Mouse (Mus musculus): ENCODE measurements around the gene Plcb4. TPM values are rescaled to one million over a fixed set of nuclear protein-coding genes. Genes with fewer than 3 reads are reported as not detected.

Gene Plcb4
- total RNA-seq (2021) = 10 to 100 TPM; 21.0 to 22.2 TPM

DNA sequence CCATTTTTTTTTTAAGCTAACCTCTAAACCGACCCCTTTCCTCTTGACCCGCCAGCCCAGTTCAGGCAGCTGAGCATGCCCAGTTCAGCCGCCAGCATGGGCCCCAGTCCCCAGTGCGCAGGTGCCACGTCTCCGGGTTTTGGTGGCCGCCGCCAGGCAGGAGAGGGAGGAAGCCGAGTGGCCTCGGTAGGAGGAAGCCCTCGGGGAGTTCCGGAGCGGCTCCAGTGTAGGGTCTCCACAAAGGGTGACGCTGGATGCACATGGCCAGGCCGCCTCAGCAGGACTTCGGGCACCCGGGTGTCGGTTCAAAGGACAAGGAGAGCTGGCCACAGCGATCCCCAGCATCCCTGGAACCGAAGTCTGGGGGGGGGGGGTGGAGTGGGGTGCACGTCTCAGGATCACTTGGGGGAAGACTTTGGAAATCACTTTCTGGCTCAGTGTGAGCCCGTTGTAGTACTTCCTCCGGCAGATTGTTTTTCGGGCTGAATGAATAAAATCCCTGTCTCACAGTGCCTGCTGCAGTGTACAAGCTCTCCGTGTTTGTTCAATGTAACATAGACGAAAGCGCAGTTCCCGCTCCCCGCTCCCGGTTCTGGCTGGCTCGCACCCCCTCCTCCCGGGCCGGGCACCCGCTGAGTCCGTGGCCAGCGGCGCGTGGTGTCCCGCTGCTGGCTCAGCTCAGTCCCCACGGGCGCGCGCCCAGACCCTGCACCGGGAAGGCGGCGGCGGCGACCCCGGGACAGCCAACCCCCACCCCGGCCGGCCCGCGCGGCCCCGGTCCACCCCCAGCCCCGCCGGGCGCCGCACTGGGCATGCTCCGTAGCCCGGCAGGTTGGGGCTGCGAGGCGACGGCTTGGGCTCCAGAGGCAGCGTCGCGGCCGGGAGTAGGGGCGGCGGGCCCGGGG, at the start of gene Plcb4:
Gene Plcb4, plus strand, starts transcription at position 526 of the 905 bp plus-strand sequence.
- DNase-seq = peak; percentile 72 to 79

- DNase-seq = no peak
Measured at GRCm38 (mm10) chr2:135614651-135615261, 44.1 kb upstream of the Plcb4 start.

DNA sequence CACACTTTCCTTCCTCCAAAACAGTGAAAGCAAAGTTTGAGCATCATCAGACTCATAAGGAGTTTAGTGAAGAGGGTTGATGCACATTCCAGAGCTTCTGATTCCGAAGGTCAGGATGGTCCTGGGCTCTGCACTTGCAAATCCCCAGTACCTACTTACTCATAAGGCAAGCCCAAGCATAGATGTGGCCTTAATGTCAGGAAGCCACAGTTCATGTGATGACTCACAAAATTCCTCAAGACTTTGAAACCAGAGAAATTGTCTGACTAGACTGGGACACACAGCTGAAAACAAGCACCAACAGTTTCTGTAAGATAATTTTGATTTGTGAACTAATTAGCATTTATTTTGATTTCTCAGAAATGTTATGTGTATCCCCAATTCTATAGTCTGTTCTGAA, 42.7 kb upstream of the Plcb4 start:
- DNase-seq = no peak

DNA sequence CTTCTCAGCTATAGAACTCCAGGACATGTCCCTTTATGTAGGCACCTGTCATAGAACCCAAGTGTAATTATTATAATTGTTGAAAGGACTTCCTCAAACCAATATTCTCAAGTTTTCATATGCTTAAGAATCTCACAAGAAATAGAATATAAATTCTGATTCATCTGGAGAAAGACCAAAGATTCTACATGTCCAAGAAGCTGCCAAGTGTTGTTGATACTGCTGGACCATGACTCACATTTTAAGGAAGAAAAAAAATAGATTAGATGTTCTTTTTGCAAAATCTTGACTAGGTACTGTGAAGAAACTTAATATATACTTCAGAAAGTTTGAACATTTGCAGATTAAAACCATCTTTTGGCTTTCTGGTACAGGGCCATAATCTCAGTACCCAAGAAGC, 40.3 kb upstream of the Plcb4 start:
- no peak for DNase-seq

GRCm38 (mm10) chr2:135619956-135620355, 38.9 kb upstream of the Plcb4 start:
- no peak for DNase-seq

GRCm38 (mm10) chr2:135627821-135628220, 31.0 kb upstream of the Plcb4 start:
- no peak for DNase-seq

GRCm38 (mm10) chr2:135637227-135637626, 21.6 kb upstream of the Plcb4 start:
- DNase-seq = no peak

DNA sequence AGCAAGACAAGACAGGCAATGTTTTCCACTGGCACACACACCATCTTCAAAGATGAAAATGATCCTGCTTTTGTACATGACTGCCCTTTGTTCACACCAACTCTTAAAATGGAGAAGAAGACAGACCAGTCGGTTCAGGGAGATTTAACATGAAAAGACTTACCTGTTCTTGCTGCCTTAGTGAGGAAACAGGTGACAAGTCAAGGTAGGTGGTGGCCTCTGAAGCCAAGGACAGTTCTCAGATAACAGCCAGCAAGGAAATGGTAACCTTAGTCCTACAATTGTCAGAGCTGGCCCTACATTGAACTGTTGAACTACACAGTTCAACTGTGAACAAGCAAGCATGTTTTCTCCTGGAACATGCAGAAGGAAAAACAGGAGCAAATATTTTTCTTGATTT, 17.8 kb upstream of the Plcb4 start:
- DNase-seq = no peak

GRCm38 (mm10) chr2:135641636-135642035, 17.2 kb upstream of the Plcb4 start:
- no peak for DNase-seq

DNA sequence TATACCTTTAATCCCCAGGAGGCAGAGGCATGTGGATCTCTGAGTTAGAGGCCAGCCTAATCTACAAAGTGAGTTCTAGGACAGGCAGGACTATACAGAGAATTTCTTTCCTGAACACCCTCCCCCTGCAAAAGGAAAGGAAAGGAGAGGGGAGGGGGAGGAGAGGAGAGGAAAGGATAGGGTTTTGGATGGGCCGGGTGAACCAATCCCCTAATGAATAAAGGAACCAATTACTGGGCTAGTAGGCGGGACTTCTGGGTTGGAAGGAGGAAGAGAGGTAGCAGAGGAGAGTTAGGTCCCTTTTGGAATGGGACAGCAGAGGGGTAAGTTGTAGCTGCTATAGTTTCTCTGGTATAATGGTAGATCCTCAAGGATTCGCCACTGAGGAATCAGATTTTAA, 12.6 kb upstream of the Plcb4 start:
- no peak for DNase-seq

DNA sequence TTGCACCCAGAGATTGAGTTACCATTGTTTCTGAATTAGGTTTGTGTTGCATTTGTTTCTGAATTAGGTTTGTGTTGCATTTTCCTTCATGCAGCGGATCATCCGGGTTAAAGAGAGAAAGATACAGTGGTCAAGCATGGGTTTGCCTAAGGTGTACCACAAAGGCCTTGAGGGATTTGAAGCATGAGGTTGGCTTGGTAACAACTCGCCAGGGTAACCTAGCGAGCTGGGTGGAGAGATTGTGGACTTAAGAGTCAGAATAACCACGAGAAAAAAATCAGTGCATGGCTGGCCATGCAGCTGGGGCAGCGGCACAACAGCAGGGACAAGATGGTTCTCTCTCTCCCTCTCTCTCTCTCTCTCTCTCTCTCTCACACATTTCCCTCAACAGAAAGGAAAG, 12.2 kb upstream of the Plcb4 start:
- DNase-seq = no peak

DNA sequence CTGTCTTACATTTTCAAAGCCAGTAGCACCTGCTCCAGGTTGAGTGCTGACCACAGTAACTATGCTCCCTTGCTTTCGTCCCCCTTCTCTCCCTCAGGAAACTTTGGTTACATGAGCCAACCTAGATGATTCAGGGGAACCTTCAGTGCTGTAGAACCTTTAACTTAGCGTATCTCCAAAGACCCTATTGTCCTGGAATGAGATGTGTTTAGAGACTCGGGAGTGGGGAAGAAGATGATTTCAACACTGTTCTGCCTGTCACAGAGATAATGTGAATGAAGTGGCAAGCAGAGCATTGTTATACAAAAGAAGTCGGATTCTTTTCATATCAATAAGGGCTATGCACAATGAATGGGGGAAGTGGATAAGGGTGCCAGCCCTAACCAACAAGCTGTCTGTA, 10.8 kb upstream of the Plcb4 start:
- DNase-seq = no peak

GRCm38 (mm10) chr2:135650885-135651284, 7.9 kb upstream of the Plcb4 start:
- no peak for DNase-seq

DNA sequence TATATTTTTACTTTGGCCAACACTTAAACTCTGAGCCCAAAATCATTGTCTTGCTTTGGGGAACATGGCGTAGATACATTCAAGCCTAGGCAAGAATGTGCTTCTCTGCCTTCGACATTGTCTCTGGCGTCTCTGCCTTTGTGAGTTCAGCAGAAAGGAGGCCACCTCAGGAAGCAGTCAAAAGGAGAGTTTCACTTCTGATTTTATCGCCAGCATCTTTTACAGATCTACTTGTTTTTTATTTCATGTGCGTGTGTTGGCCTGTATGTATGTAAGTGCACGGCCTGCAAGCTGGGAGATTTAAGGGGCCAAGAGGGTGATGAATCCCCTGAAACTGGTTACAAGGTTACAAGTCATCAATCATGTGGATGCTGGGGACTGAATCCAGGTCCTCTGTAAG, 6.8 kb upstream of the Plcb4 start:
- no peak for DNase-seq

DNA sequence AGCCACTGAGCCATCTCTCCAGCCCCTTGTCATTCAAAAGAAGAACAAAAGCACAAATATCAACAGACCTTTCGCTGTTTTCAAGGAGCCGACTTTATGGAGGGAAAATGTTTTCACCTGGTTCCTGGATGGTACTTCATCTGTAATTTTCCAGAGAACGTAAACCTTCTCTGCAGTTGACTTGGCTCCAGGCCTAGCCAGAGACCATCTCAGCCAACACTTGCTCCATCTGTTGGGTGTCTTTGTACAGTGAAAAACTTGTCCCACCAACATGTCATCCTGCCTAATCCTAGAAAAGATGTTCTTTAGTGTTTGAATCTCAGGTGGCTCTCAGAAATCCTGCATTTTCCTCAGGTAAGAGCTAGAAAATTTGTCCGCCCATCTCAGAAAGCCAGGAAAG, 6.4 kb upstream of the Plcb4 start:
- no peak for DNase-seq

GRCm38 (mm10) chr2:135655948-135656347, 2.9 kb upstream of the Plcb4 start:
- no peak for DNase-seq

- no peak for DNase-seq
Measured at GRCm38 (mm10) chr2:135656586-135656985, 2.2 kb upstream of the Plcb4 start.

DNA sequence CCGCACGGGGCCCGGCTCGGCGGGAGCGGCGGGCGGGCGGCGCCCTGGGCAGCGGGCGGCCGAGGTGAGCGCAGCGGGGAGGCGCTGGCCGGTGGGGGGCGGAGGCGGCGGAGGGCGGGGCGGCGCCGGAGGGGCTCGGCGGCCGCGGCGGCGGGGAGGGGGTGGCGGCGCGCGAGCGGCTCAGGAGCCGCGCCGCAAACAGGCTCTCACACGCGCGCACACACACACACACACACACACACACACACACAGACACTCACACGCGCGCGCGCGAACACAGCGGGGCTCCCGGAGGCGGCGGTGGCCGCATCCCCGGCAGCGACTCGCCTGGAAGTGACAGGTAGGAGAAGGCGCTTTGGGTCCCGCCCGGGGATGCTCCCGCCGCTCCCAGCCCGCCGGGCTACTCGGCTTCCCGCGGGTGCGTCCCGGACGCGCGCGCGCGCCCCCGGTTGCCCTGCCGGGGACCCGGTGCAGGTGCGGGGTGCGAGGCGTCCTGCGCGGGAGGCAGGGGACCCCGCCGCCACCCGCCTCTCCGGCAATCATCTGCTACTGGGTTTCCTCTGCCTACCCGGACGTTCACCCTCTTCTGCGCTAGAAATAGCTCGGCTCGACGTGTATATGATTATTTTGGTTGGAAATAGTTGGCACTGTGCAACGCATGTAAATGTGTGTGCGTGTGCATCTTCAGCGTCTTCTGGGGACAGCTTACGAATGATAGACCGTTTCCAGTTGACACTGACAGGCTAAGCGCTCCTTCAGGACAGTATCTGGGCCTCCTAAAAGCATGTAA, 775 bp downstream of the Plcb4 start:
- peak; percentile 11 to 17 for DNase-seq

- DNase-seq = no peak
Measured at GRCm38 (mm10) chr2:135660816-135661215, 2.0 kb downstream of the Plcb4 start.

- no peak for DNase-seq
Measured at GRCm38 (mm10) chr2:135663785-135664184, 5.0 kb downstream of the Plcb4 start.

DNA sequence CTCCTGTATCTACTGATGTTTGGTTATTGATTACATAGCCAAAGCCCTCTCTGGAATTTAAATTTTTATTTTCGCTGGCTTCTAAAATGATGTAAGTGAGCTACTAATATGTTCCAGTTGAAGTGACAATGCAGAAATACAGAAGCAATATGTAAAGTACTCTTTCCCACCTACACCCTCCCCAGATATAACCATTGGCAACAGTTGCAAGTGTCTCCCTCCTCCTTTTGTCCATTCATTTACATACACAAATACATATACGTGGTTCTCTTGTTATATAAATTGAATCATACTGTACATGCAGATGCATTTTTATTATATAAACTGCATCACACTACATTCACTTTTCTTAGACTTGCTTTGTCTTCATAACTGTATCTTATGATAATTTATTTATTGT, 8.7 kb downstream of the Plcb4 start:
- DNase-seq = no peak

- DNase-seq = no peak
Measured at GRCm38 (mm10) chr2:135672459-135673104, 13.8 kb downstream of the Plcb4 start.

- no peak for DNase-seq
Measured at GRCm38 (mm10) chr2:135673649-135674048, 14.8 kb downstream of the Plcb4 start.
